Mouse (Mus musculus): ENCODE measurements at regions not wholly inside any gene's neighbourhood (a gene's known extent, or its start where the extent isn't known, plus 50 kb on each side); places are given as distances from the start of the nearest gene placed in this dataset.

- Histone ChIP-seq H3K27me3 (replicated peaks; ENCODE audit: control insufficient read depth, insufficient read depth, low read length) (no peaks in the 10 kb centered on the region), H3K36me3 (ENCODE audit: control insufficient read depth, insufficient read depth, low read length) (no peaks in the 10 kb centered on the region), H3K4me1 (ENCODE audit: control insufficient read depth, insufficient read depth, low read length) (no peaks in the 10 kb centered on the region), H3K4me2 (ENCODE audit: low read depth, low read length) (no peak overlapping the region), H3K9ac (ENCODE audit: low read depth, low read length) (no peak overlapping the region), H3K4me3 (ENCODE audit: low read length) (no peak overlapping the region), H3K27ac (ENCODE audit: low read length) (no peak overlapping the region), H3K9me3 (ENCODE audit: control insufficient read depth, low read length) (no peaks in the 10 kb centered on the region)
- ATAC-seq: no peak
- 67% methylated on average over 2 of the region's 2 CpGs for WGBS
Measured at GRCm38 (mm10) chr1:75728859-75729258, 182.8 kb downstream of the Slc4a3 start.

DNA sequence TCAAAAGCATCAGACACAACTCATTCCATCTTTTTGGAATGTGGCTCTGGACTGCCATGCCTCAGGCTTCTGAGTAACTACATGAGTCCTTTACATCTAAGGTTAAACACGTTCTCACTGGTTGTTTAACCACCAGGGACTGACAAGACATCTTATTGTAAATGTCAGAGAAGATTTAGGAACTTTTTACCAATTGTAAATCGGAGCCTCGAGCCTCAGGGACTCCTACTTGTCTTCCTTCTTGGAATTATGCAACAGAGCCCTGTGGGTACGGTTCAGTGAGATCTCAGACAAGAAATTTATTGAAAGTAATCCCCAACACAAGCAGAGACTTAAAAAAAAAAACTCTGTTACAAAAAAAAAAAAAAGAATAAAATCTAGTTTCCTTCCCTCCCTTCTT, 187.7 kb downstream of the Slc4a3 start:
- Histone ChIP-seq H3K4me2 (ENCODE audit: low read depth, low read length) (no peak overlapping the region), H3K9ac (ENCODE audit: low read depth, low read length) (no peak overlapping the region), H3K36me3 (ENCODE audit: control insufficient read depth, insufficient read depth, low read length) (no peaks in the 10 kb centered on the region), H3K4me1 (ENCODE audit: control insufficient read depth, insufficient read depth, low read length) (no peaks in the 10 kb centered on the region), H3K27me3 (replicated peaks; ENCODE audit: control insufficient read depth, insufficient read depth, low read length) (no peaks in the 10 kb centered on the region), H3K27ac (ENCODE audit: low read length) (no peak overlapping the region), H3K4me3 (ENCODE audit: low read length) (no peak overlapping the region), H3K9me3 (ENCODE audit: control insufficient read depth, low read length) (no peaks in the 10 kb centered on the region)
- ATAC-seq: no peak
- 29% methylated on average over 4 of the region's 4 CpGs for WGBS

DNA sequence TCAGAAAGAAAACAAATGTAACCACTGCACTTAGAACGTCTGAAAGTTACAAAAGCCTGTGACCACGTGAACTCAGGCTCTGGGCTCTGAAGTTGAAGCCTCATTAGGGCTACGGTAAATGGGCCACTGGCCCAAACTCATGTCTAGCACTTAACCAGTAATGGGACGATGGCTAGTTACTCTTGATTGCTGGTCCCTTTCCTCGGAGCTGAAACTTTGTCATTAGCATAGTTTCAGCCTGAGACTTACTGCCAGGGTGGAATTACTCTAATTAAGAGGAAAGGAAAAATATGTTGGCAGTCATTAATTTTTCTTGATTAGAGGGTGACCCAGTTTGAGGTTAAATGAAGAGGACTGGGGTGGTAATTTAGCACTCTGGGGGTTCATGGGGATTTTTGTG, 192.6 kb downstream of the Slc4a3 start:
- no peak overlapping the region for H3K4me3 ChIP-seq (ENCODE audit: low read length)
- WGBS: 70% methylated on average over 5 of the region's 5 CpGs
- H3K4me2 ChIP-seq (ENCODE audit: low read depth, low read length): no peak overlapping the region
- no peaks in the 10 kb centered on the region for H3K4me1 ChIP-seq (ENCODE audit: control insufficient read depth, insufficient read depth, low read length)
- no peak overlapping the region for H3K9ac ChIP-seq (ENCODE audit: low read depth, low read length)
- H3K27ac ChIP-seq (ENCODE audit: low read length): no peak overlapping the region
- no peaks in the 10 kb centered on the region for H3K27me3 ChIP-seq (replicated peaks; ENCODE audit: control insufficient read depth, insufficient read depth, low read length)
- H3K9me3 ChIP-seq (ENCODE audit: control insufficient read depth, low read length): no peaks in the 10 kb centered on the region
- no peaks in the 10 kb centered on the region for H3K36me3 ChIP-seq (ENCODE audit: control insufficient read depth, insufficient read depth, low read length)
- no peak for ATAC-seq

- H3K27ac ChIP-seq (ENCODE audit: low read length): no peak overlapping the region
- 64% methylated on average over 10 of the region's 10 CpGs for WGBS
- ATAC-seq: no peak
Measured at GRCm38 (mm10) chr1:75749665-75750221, 203.7 kb downstream of the Slc4a3 start.

GRCm38 (mm10) chr1:75772131-75772530, 226.1 kb downstream of the Slc4a3 start:
- Histone ChIP-seq H3K9ac (ENCODE audit: low read depth, low read length) (no peak overlapping the region), H3K27me3 (replicated peaks; ENCODE audit: control insufficient read depth, insufficient read depth, low read length) (no peaks in the 10 kb centered on the region), H3K4me2 (ENCODE audit: low read depth, low read length) (no peak overlapping the region), H3K4me1 (ENCODE audit: control insufficient read depth, insufficient read depth, low read length) (no peaks in the 10 kb centered on the region), H3K9me3 (ENCODE audit: control insufficient read depth, low read length) (no peaks in the 10 kb centered on the region), H3K27ac (ENCODE audit: low read length) (no peak overlapping the region), H3K36me3 (ENCODE audit: control insufficient read depth, insufficient read depth, low read length) (no peaks in the 10 kb centered on the region), H3K4me3 (ENCODE audit: low read length) (no peak overlapping the region)
- no peak for ATAC-seq
- WGBS: 74% methylated on average over 5 of the region's 5 CpGs

More at GRCm38 (mm10) chr1:75749665-75750221, 203.7 kb downstream of the Slc4a3 start:
- Histone ChIP-seq H3K9me3 (ENCODE audit: control insufficient read depth, low read length) (no peaks in the 10 kb centered on the region), H3K27me3 (replicated peaks; ENCODE audit: control insufficient read depth, insufficient read depth, low read length) (no peaks in the 10 kb centered on the region), H3K4me1 (ENCODE audit: control insufficient read depth, insufficient read depth, low read length) (no peaks in the 10 kb centered on the region), H3K4me3 (ENCODE audit: low read length) (no peak overlapping the region), H3K4me2 (ENCODE audit: low read depth, low read length) (no peak overlapping the region), H3K9ac (ENCODE audit: low read depth, low read length) (no peak overlapping the region), H3K36me3 (ENCODE audit: control insufficient read depth, insufficient read depth, low read length) (no peaks in the 10 kb centered on the region)

DNA sequence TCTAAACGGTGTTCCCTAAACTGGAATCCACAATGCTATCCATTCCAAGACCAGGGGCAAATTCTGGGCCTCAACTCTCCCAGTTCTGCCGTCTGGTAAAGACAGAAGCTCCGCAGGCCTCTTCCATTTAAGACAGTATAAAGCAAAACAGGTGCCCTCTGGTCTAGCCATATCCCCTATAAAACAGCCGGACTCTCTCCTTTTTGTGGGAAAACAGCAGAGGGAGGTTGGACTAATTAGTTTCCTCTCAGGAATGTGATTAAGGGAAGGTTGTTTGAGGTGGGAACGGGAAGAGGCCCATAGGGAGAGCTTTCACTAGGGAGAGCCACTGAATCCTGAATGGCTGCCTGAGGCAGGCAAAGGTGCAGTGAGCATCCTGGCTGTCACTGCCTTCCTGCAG, 226.9 kb downstream of the Slc4a3 start:
- no peaks in the 10 kb centered on the region for H3K27me3 ChIP-seq (replicated peaks; ENCODE audit: control insufficient read depth, insufficient read depth, low read length)
- no peaks in the 10 kb centered on the region for H3K9me3 ChIP-seq (ENCODE audit: control insufficient read depth, low read length)
- no peaks in the 10 kb centered on the region for H3K36me3 ChIP-seq (ENCODE audit: control insufficient read depth, insufficient read depth, low read length)
- 69% methylated on average over 5 of the region's 5 CpGs for WGBS
- no peak overlapping the region for H3K9ac ChIP-seq (ENCODE audit: low read depth, low read length)
- no peak overlapping the region for H3K4me2 ChIP-seq (ENCODE audit: low read depth, low read length)
- H3K27ac ChIP-seq (ENCODE audit: low read length): no peak overlapping the region
- no peaks in the 10 kb centered on the region for H3K4me1 ChIP-seq (ENCODE audit: control insufficient read depth, insufficient read depth, low read length)
- no peak overlapping the region for H3K4me3 ChIP-seq (ENCODE audit: low read length)
- ATAC-seq: no peak

GRCm38 (mm10) chr1:75778889-75779288, 232.8 kb downstream of the Slc4a3 start:
- Histone ChIP-seq H3K4me2 (ENCODE audit: low read depth, low read length) (no peak overlapping the region), H3K4me1 (ENCODE audit: control insufficient read depth, insufficient read depth, low read length) (no peaks in the 10 kb centered on the region), H3K27me3 (replicated peaks; ENCODE audit: control insufficient read depth, insufficient read depth, low read length) (no peaks in the 10 kb centered on the region), H3K27ac (ENCODE audit: low read length) (no peak overlapping the region), H3K4me3 (ENCODE audit: low read length) (no peak overlapping the region), H3K9ac (ENCODE audit: low read depth, low read length) (no peak overlapping the region), H3K36me3 (ENCODE audit: control insufficient read depth, insufficient read depth, low read length) (no peaks in the 10 kb centered on the region), H3K9me3 (ENCODE audit: control insufficient read depth, low read length) (no peaks in the 10 kb centered on the region)
- ATAC-seq: no peak
- WGBS: 74% methylated on average over 8 of the region's 8 CpGs

DNA sequence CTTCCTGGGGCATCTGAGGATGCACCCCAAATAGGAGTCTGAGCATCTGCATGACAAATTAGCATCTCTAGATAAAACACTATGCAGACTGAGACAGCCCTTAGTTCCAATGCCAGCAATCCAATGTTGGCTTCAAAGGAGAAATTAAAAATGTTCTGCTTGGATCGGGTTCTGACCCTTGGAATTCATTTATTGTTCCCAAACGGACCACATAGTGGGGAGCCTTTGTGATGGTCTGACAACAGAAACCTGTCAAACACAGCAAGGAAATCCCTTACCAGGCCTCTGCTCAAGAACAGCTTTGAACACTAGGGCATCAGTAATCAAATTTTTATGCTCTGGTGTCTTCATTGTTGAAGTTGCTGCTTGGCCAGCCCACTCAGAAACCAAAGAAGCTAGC, 237.1 kb downstream of the Slc4a3 start:
- H3K27me3 ChIP-seq (replicated peaks; ENCODE audit: control insufficient read depth, insufficient read depth, low read length): no peaks in the 10 kb centered on the region
- WGBS: 74% methylated on average over 2 of the region's 2 CpGs

GRCm38 (mm10) chr1:75786173-75786820, 240.2 kb downstream of the Slc4a3 start:
- 51% methylated on average over 10 of the region's 10 CpGs for WGBS
- no peak overlapping the region for H3K4me2 ChIP-seq (ENCODE audit: low read depth, low read length)
- no peaks in the 10 kb centered on the region for H3K27me3 ChIP-seq (replicated peaks; ENCODE audit: control insufficient read depth, insufficient read depth, low read length)
- no peak overlapping the region for H3K4me3 ChIP-seq (ENCODE audit: low read length)
- H3K4me1 ChIP-seq (ENCODE audit: control insufficient read depth, insufficient read depth, low read length): no peaks in the 10 kb centered on the region
- no peak for ATAC-seq
- H3K9ac ChIP-seq (ENCODE audit: low read depth, low read length): no peak overlapping the region
- no peak overlapping the region for H3K27ac ChIP-seq (ENCODE audit: low read length)
- H3K36me3 ChIP-seq (ENCODE audit: control insufficient read depth, insufficient read depth, low read length): no peaks in the 10 kb centered on the region
- no peaks in the 10 kb centered on the region for H3K9me3 ChIP-seq (ENCODE audit: control insufficient read depth, low read length)

More for the DNA sequence above, 237.1 kb downstream of the Slc4a3 start:
- H3K9me3 ChIP-seq (ENCODE audit: control insufficient read depth, low read length): no peaks in the 10 kb centered on the region
- no peak overlapping the region for H3K4me3 ChIP-seq (ENCODE audit: low read length)
- no peak overlapping the region for H3K4me2 ChIP-seq (ENCODE audit: low read depth, low read length)
- H3K27ac ChIP-seq (ENCODE audit: low read length): no peak overlapping the region
- H3K9ac ChIP-seq (ENCODE audit: low read depth, low read length): no peak overlapping the region
- ATAC-seq: no peak
- no peaks in the 10 kb centered on the region for H3K4me1 ChIP-seq (ENCODE audit: control insufficient read depth, insufficient read depth, low read length)
- no peaks in the 10 kb centered on the region for H3K36me3 ChIP-seq (ENCODE audit: control insufficient read depth, insufficient read depth, low read length)

DNA sequence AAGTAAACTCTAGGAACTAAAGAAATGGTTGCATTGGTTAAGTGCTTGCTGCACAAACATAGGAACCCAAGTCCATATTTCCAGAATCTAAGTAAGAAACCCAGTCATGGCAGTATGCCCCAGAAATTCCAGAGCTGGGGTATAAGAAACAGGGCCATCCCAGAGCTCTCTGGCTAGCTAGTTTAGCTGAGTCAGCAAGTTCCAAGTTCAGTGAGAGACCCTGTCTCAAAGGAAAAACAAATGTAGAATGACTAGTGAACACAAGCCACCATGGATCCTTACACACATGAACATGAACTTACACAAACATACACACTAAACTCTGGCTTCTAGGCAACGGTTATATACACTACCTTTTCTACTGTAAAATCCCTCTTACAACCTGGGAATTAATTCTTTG, 245.4 kb downstream of the Slc4a3 start:
- Histone ChIP-seq H3K27ac (ENCODE audit: low read length) (no peak overlapping the region), H3K27me3 (replicated peaks; ENCODE audit: control insufficient read depth, insufficient read depth, low read length) (no peaks in the 10 kb centered on the region), H3K9ac (ENCODE audit: low read depth, low read length) (no peak overlapping the region), H3K4me3 (ENCODE audit: low read length) (no peak overlapping the region), H3K4me2 (ENCODE audit: low read depth, low read length) (no peak overlapping the region), H3K36me3 (ENCODE audit: control insufficient read depth, insufficient read depth, low read length) (no peaks in the 10 kb centered on the region), H3K4me1 (ENCODE audit: control insufficient read depth, insufficient read depth, low read length) (no peaks in the 10 kb centered on the region), H3K9me3 (ENCODE audit: control insufficient read depth, low read length) (no peaks in the 10 kb centered on the region)
- WGBS: 85% methylated on average over 1 of the region's 1 CpGs
- no peak for ATAC-seq

All from intestine, embryonic 16.5 days (tissue).